Mouse (Mus musculus): ENCODE measurements at regions not wholly inside any gene's neighbourhood (a gene's known extent, or its start where the extent isn't known, plus 50 kb on each side); places are given as distances from the start of the nearest gene placed in this dataset.

GRCm38 (mm10) chr19:44646548-44646947 lies 83.9 kb downstream of the Hif1an start:
- no peak for ATAC-seq
- H3K27me3 ChIP-seq (replicated peaks; ENCODE audit: control insufficient read depth, insufficient read depth, low read length), result peaks cover 14% of the 10 kb centered on the region

GRCm38 (mm10) chr19:44649206-44649605 lies 86.6 kb downstream of the Hif1an start:
- H3K27me3 ChIP-seq (replicated peaks; ENCODE audit: control insufficient read depth, insufficient read depth, low read length), result peaks cover 18% of the 10 kb centered on the region
- no peak overlapping the region for H3K4me3 ChIP-seq (ENCODE audit: low read length)
- ATAC-seq, result no peak
- H3K9ac ChIP-seq (ENCODE audit: low read depth, low read length), result no peak overlapping the region
- WGBS, result 63% methylated on average over 7 of the region's 7 CpGs
- H3K27ac ChIP-seq (ENCODE audit: low read depth, low read length), result no peak overlapping the region
- H3K4me1 ChIP-seq (ENCODE audit: control insufficient read depth, insufficient read depth, low read depth, low read length), result no peaks in the 10 kb centered on the region
- no peak overlapping the region for H3K4me2 ChIP-seq (ENCODE audit: low read length)
- H3K36me3 ChIP-seq (ENCODE audit: control insufficient read depth, insufficient read depth, low read length), result no peaks in the 10 kb centered on the region
- H3K9me3 ChIP-seq (ENCODE audit: control insufficient read depth, low read length), result no peaks in the 10 kb centered on the region

More at GRCm38 (mm10) chr19:44646548-44646947, 83.9 kb downstream of the Hif1an start:
- 59% methylated on average over 9 of the region's 9 CpGs for WGBS
- Histone ChIP-seq H3K4me1 (ENCODE audit: control insufficient read depth, insufficient read depth, low read depth, low read length) (no peaks in the 10 kb centered on the region), H3K36me3 (ENCODE audit: control insufficient read depth, insufficient read depth, low read length) (no peaks in the 10 kb centered on the region), H3K4me3 (ENCODE audit: low read length) (no peak overlapping the region), H3K9me3 (ENCODE audit: control insufficient read depth, low read length) (no peaks in the 10 kb centered on the region), H3K9ac (ENCODE audit: low read depth, low read length) (no peak overlapping the region), H3K4me2 (ENCODE audit: low read length) (no peak overlapping the region), H3K27ac (ENCODE audit: low read depth, low read length) (no peak overlapping the region)

- 34% methylated on average over 2 of the region's 2 CpGs for WGBS
- H3K9me3 ChIP-seq (ENCODE audit: control insufficient read depth, low read length), result no peaks in the 10 kb centered on the region
- no peak overlapping the region for H3K9ac ChIP-seq (ENCODE audit: low read depth, low read length)
- no peak overlapping the region for H3K27ac ChIP-seq (ENCODE audit: low read depth, low read length)
- peaks cover 18% of the 10 kb centered on the region for H3K27me3 ChIP-seq (replicated peaks; ENCODE audit: control insufficient read depth, insufficient read depth, low read length)
- H3K4me1 ChIP-seq (ENCODE audit: control insufficient read depth, insufficient read depth, low read depth, low read length), result no peaks in the 10 kb centered on the region
- ATAC-seq, result no peak
- H3K36me3 ChIP-seq (ENCODE audit: control insufficient read depth, insufficient read depth, low read length), result no peaks in the 10 kb centered on the region
- no peak overlapping the region for H3K4me2 ChIP-seq (ENCODE audit: low read length)
- H3K4me3 ChIP-seq (ENCODE audit: low read length), result no peak overlapping the region
Measured at GRCm38 (mm10) chr19:44650841-44651240, 88.2 kb downstream of the Hif1an start.

- Histone ChIP-seq H3K4me3 (ENCODE audit: low read length) (no peak overlapping the region), H3K27me3 (replicated peaks; ENCODE audit: control insufficient read depth, insufficient read depth, low read length) (peaks cover 18% of the 10 kb centered on the region), H3K4me2 (ENCODE audit: low read length) (no peak overlapping the region), H3K4me1 (ENCODE audit: control insufficient read depth, insufficient read depth, low read depth, low read length) (no peaks in the 10 kb centered on the region), H3K9ac (ENCODE audit: low read depth, low read length) (no peak overlapping the region; the same call in 1 of the 2 replicates), H3K9me3 (ENCODE audit: control insufficient read depth, low read length) (no peaks in the 10 kb centered on the region), H3K36me3 (ENCODE audit: control insufficient read depth, insufficient read depth, low read length) (no peaks in the 10 kb centered on the region), H3K27ac (ENCODE audit: low read depth, low read length) (no peak overlapping the region)
- 11% methylated on average over 4 of the region's 4 CpGs for WGBS
- ATAC-seq, result no peak
Measured at GRCm38 (mm10) chr19:44651605-44652004, 89.0 kb downstream of the Hif1an start.

- no peak overlapping the region for H3K4me3 ChIP-seq (ENCODE audit: low read length)
- H3K36me3 ChIP-seq (ENCODE audit: control insufficient read depth, insufficient read depth, low read length), result no peaks in the 10 kb centered on the region
- H3K4me2 ChIP-seq (ENCODE audit: low read length), result no peak overlapping the region
- H3K9me3 ChIP-seq (ENCODE audit: control insufficient read depth, low read length), result no peaks in the 10 kb centered on the region
- ATAC-seq, result peak; percentile 65; the same call in 1 of the 2 replicates
- peaks cover 15% of the 10 kb centered on the region for H3K27me3 ChIP-seq (replicated peaks; ENCODE audit: control insufficient read depth, insufficient read depth, low read length)
- no peak overlapping the region for H3K27ac ChIP-seq (ENCODE audit: low read depth, low read length)
- H3K4me1 ChIP-seq (ENCODE audit: control insufficient read depth, insufficient read depth, low read depth, low read length), result no peaks in the 10 kb centered on the region
- WGBS, result 3% methylated on average over 6 of the region's 6 CpGs
- no peak overlapping the region for H3K9ac ChIP-seq (ENCODE audit: low read depth, low read length)
Measured at GRCm38 (mm10) chr19:44655719-44656118, 93.1 kb downstream of the Hif1an start.

- no peak for ATAC-seq
- Histone ChIP-seq H3K9ac (ENCODE audit: low read depth, low read length) (no peak overlapping the region), H3K4me3 (ENCODE audit: low read length) (no peak overlapping the region), H3K27me3 (replicated peaks; ENCODE audit: control insufficient read depth, insufficient read depth, low read length) (peaks cover 10% of the 10 kb centered on the region), H3K36me3 (ENCODE audit: control insufficient read depth, insufficient read depth, low read length) (no peaks in the 10 kb centered on the region), H3K9me3 (ENCODE audit: control insufficient read depth, low read length) (no peaks in the 10 kb centered on the region), H3K4me2 (ENCODE audit: low read length) (no peak overlapping the region), H3K27ac (ENCODE audit: low read depth, low read length) (no peak overlapping the region), H3K4me1 (ENCODE audit: control insufficient read depth, insufficient read depth, low read depth, low read length) (no peaks in the 10 kb centered on the region)
- 20% methylated on average over 10 of the region's 10 CpGs for WGBS
Measured at GRCm38 (mm10) chr19:44659316-44659715, 96.5 kb upstream of the Pax2 start.

- peak overlapping the region; percentile 71 for H3K27ac ChIP-seq (ENCODE audit: low read depth, low read length)
- 0 out of 2 replicates have a peak, but pooled peaks have one; percentile 18 for ATAC-seq
- WGBS, result under 1% methylated on average over 14 of the region's 14 CpGs
Measured at GRCm38 (mm10) chr19:44669535-44669958, 86.3 kb upstream of the Pax2 start.

GRCm38 (mm10) chr19:44674621-44675245 lies 81.1 kb upstream of the Pax2 start:
- Histone ChIP-seq H3K36me3 (ENCODE audit: control insufficient read depth, insufficient read depth, low read length) (no peaks in the 10 kb centered on the region), H3K27ac (ENCODE audit: low read depth, low read length) (no peak overlapping the region; the same call in 1 of the 2 replicates), H3K9ac (ENCODE audit: low read depth, low read length) (peak overlapping the region; percentile 42), H3K4me1 (ENCODE audit: control insufficient read depth, insufficient read depth, low read depth, low read length) (peaks cover 27% of the 10 kb centered on the region), H3K27me3 (replicated peaks; ENCODE audit: control insufficient read depth, insufficient read depth, low read length) (peaks cover 46% of the 10 kb centered on the region), H3K4me2 (ENCODE audit: low read length) (peak overlapping the region; percentile 57), H3K9me3 (ENCODE audit: control insufficient read depth, low read length) (no peaks in the 10 kb centered on the region), H3K4me3 (ENCODE audit: low read length) (peak overlapping the region; percentile 36)
- ATAC-seq, result no peak
- WGBS, result 5% methylated on average over 45 of the region's 45 CpGs

More at GRCm38 (mm10) chr19:44669535-44669958, 86.3 kb upstream of the Pax2 start:
- Histone ChIP-seq H3K9me3 (ENCODE audit: control insufficient read depth, low read length) (no peaks in the 10 kb centered on the region), H3K9ac (ENCODE audit: low read depth, low read length) (peak overlapping the region; percentile 48), H3K4me1 (ENCODE audit: control insufficient read depth, insufficient read depth, low read depth, low read length) (peaks cover 29% of the 10 kb centered on the region), H3K27me3 (replicated peaks; ENCODE audit: control insufficient read depth, insufficient read depth, low read length) (peaks cover 45% of the 10 kb centered on the region), H3K4me2 (ENCODE audit: low read length) (peak overlapping the region; percentile 55), H3K36me3 (ENCODE audit: control insufficient read depth, insufficient read depth, low read length) (no peaks in the 10 kb centered on the region), H3K4me3 (ENCODE audit: low read length) (peak overlapping the region; percentile 32)

GRCm38 (mm10) chr19:44676555-44677120 lies 79.2 kb upstream of the Pax2 start:
- Histone ChIP-seq H3K9me3 (ENCODE audit: control insufficient read depth, low read length) (no peaks in the 10 kb centered on the region), H3K36me3 (ENCODE audit: control insufficient read depth, insufficient read depth, low read length) (no peaks in the 10 kb centered on the region), H3K27ac (ENCODE audit: low read depth, low read length) (no peak overlapping the region), H3K4me3 (ENCODE audit: low read length) (no peak overlapping the region), H3K4me1 (ENCODE audit: control insufficient read depth, insufficient read depth, low read depth, low read length) (peaks cover 13% of the 10 kb centered on the region), H3K27me3 (replicated peaks; ENCODE audit: control insufficient read depth, insufficient read depth, low read length) (peaks cover 47% of the 10 kb centered on the region), H3K9ac (ENCODE audit: low read depth, low read length) (no peak overlapping the region), H3K4me2 (ENCODE audit: low read length) (no peak overlapping the region)
- 6% methylated on average over 12 of the region's 12 CpGs for WGBS
- no peak for ATAC-seq

Measured in hindbrain, embryonic 16.5 days (tissue).